Mouse (Mus musculus) hindbrain, embryonic 16.5 days (tissue): ENCODE data around the gene Ncan. TPM values are rescaled to one million over a fixed set of nuclear protein-coding genes. Genes with fewer than 3 reads are reported as not detected.
A peak's percentile ranks its signal among the peaks of the same experiment; 100 is the strongest.

ENCODE experiments used
- microRNA-seq: library from miRNA; unstranded; fragments of <30 nt; microRNA quantifications from one replicate; pipeline ENCODE4, GENCODE M21; 2017
- polyA plus RNA-seq: library from polyadenylated mRNA; unstranded; fragments of >200 nt; fragmentation: Nextera tagmentation; extraction: Ambion mirVana; gene quantifications from 2 replicates; pipeline ENCODE4 v1.2.1, GENCODE M21; 2015

Ncan gene
- polyA plus RNA-seq, 1 experiment from 2014 or later: 178 TPM

Small RNAs within 50 kb of the gene (microRNA-seq; reads per million reads assigned to microRNA genes)
- 2.7 reads per million, percentile 6 among the genes with 10 or more reads in this experiment for gene Mir7066

Other genes starting within 250 kb of the Ncan start
- gene Cilp2, start 233.2 kb downstream of the Ncan start, polyA plus RNA-seq: 6.6 and 7.0 TPM in 2 replicates
- 3.5 and 3.7 TPM in 2 replicates for gene Tssk6, start 218.7 kb downstream of the Ncan start, polyA plus RNA-seq
- 191 and 216 TPM in 2 replicates for gene Ndufa13, start 218.3 kb downstream of the Ncan start, polyA plus RNA-seq
- 13.6 and 14.3 TPM in 2 replicates for gene Yjefn3, start 218.2 kb downstream of the Ncan start, polyA plus RNA-seq
- gene Gatad2a, start 124.5 kb downstream of the Ncan start, polyA plus RNA-seq: 13.9 and 19.7 TPM in 2 replicates
- gene Mau2, start 78.1 kb downstream of the Ncan start, polyA plus RNA-seq: 61.5 and 71.2 TPM in 2 replicates
- 54.4 and 55.8 TPM in 2 replicates for gene Sugp1, start 78.1 kb downstream of the Ncan start, polyA plus RNA-seq
- 1.2 and 1.4 TPM in 2 replicates for gene Tm6sf2, start 47.9 kb downstream of the Ncan start, polyA plus RNA-seq
- 1.2 and 1.3 TPM in 2 replicates for gene Hapln4, start 37.4 kb downstream of the Ncan start, polyA plus RNA-seq
- 46.7 and 51.6 TPM in 2 replicates for gene Nr2c2ap, start 10.5 kb upstream of the Ncan start, polyA plus RNA-seq
- gene Rfxank, start 18.3 kb upstream of the Ncan start, polyA plus RNA-seq: 12.3 and 12.5 TPM in 2 replicates
- gene Borcs8, start 18.6 kb upstream of the Ncan start, polyA plus RNA-seq: 56.4 and 57.1 TPM in 2 replicates
- 0.85 and 1.2 TPM in 2 replicates for gene Mef2b, start 18.8 kb upstream of the Ncan start, polyA plus RNA-seq
- 54.2 and 57.4 TPM in 2 replicates for gene Tmem161a, start 51.5 kb upstream of the Ncan start, polyA plus RNA-seq
- 9.5 and 10.1 TPM in 2 replicates for gene Slc25a42, start 91.4 kb upstream of the Ncan start, polyA plus RNA-seq
- 85.1 and 92.6 TPM in 2 replicates for gene Sugp2, start 113.4 kb upstream of the Ncan start, polyA plus RNA-seq
- 132 and 134 TPM in 2 replicates for gene Armc6, start 113.6 kb upstream of the Ncan start, polyA plus RNA-seq
- 24.4 and 24.7 TPM in 2 replicates for gene Homer3, start 162.0 kb upstream of the Ncan start, polyA plus RNA-seq
- 42.0 and 42.8 TPM in 2 replicates for gene Ddx49, start 181.6 kb upstream of the Ncan start, polyA plus RNA-seq
- gene Cope, start 181.6 kb upstream of the Ncan start, polyA plus RNA-seq: 284 and 297 TPM in 2 replicates
- 40.0 and 44.3 TPM in 2 replicates for gene Cers1, start 194.9 kb upstream of the Ncan start, polyA plus RNA-seq
- 8.7 and 9.5 TPM in 2 replicates for gene Gdf1, start 208.9 kb upstream of the Ncan start, polyA plus RNA-seq
- 7.4 and 10.1 TPM in 2 replicates for gene Upf1, start 232.4 kb upstream of the Ncan start, polyA plus RNA-seq